Mouse (Mus musculus): ENCODE results near the gene Pde7b. TPM values are rescaled to one million over a fixed set of nuclear protein-coding genes. Genes with fewer than 3 reads are reported as not detected.

The Pde7b gene
- polyA plus RNA-seq, 1 experiment: 1.6 TPM

- no peaks in the 10 kb centered on the region for H3K4me1 ChIP-seq (replicated peaks; ENCODE audit: control insufficient read depth, insufficient read depth, low read length)
- no peaks in the 10 kb centered on the region for H3K27me3 ChIP-seq (ENCODE audit: control insufficient read depth, insufficient read depth, low read length)
- H3K4me3 ChIP-seq (ENCODE audit: control insufficient read depth, insufficient read depth, low read length): no peak overlapping the region
- H3K36me3 ChIP-seq (ENCODE audit: control insufficient read depth, insufficient read depth, low read length): no peaks in the 10 kb centered on the region
- 91% methylated on average over 9 of the region's 9 CpGs for WGBS
- no peak for TF ChIP-seq POLR2A (IDR thresholded peaks at IDR 0.05; ENCODE audit: control insufficient read depth, extremely low read depth, insufficient read depth, low read length, poor library complexity)
- no peak for TF ChIP-seq CTCF (IDR thresholded peaks at IDR 0.05; ENCODE audit: borderline replicate concordance, control insufficient read depth, extremely low read depth, insufficient read depth, low read length, poor library complexity)
- DNase-seq: no peak
- H3K27ac ChIP-seq (ENCODE audit: control insufficient read depth, insufficient read depth, low read length): no peak overlapping the region
These were observed 25.0 kb downstream of the Pde7b start for GRCm38 (mm10) chr10:20699874-20700273.

- no peak for DNase-seq
- Histone ChIP-seq H3K4me1 (replicated peaks; ENCODE audit: control insufficient read depth, insufficient read depth, low read length) (no peaks in the 10 kb centered on the region), H3K4me3 (ENCODE audit: control insufficient read depth, insufficient read depth, low read length) (no peak overlapping the region), H3K27me3 (ENCODE audit: control insufficient read depth, insufficient read depth, low read length) (no peaks in the 10 kb centered on the region), H3K27ac (ENCODE audit: control insufficient read depth, insufficient read depth, low read length) (no peak overlapping the region), H3K36me3 (ENCODE audit: control insufficient read depth, insufficient read depth, low read length) (no peaks in the 10 kb centered on the region)
- TF ChIP-seq POLR2A (IDR thresholded peaks at IDR 0.05; ENCODE audit: control insufficient read depth, extremely low read depth, insufficient read depth, low read length, poor library complexity) (no peak), CTCF (IDR thresholded peaks at IDR 0.05; ENCODE audit: borderline replicate concordance, control insufficient read depth, extremely low read depth, insufficient read depth, low read length, poor library complexity) (no peak)
- 94% methylated on average over 11 of the region's 11 CpGs for WGBS
These were observed 29.2 kb downstream of the Pde7b start for GRCm38 (mm10) chr10:20695637-20696036.

DNA sequence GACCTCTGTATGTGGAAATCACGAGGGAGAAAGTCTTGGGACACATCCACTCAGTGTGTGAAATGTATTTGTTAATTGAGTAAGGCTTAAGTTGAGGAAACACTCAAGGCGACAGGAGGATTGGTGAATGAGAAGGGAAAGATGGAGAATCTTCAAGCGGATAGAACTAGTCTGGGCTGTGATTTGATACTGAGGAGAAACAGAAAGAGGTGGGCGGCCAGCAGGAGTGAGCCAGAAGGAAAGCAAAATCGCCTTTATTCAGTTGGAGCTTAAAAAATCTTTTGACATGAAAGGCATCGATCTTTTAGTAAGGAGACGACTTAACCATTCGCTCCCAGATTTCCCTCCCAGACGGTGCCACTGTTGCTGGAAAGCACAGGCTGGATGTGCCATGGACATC, 34.9 kb downstream of the Pde7b start:
- H3K36me3 ChIP-seq (ENCODE audit: control insufficient read depth, insufficient read depth, low read length): no peaks in the 10 kb centered on the region
- no peak for TF ChIP-seq POLR2A (IDR thresholded peaks at IDR 0.05; ENCODE audit: control insufficient read depth, extremely low read depth, insufficient read depth, low read length, poor library complexity)
- no peak for TF ChIP-seq CTCF (IDR thresholded peaks at IDR 0.05; ENCODE audit: borderline replicate concordance, control insufficient read depth, extremely low read depth, insufficient read depth, low read length, poor library complexity)
- 95% methylated on average over 9 of the region's 9 CpGs for WGBS

GRCm38 (mm10) chr10:20684151-20684550, 40.7 kb downstream of the Pde7b start:
- no peak overlapping the region for H3K4me3 ChIP-seq (ENCODE audit: control insufficient read depth, insufficient read depth, low read length)
- DNase-seq: no peak
- H3K4me1 ChIP-seq (replicated peaks; ENCODE audit: control insufficient read depth, insufficient read depth, low read length): no peaks in the 10 kb centered on the region
- no peaks in the 10 kb centered on the region for H3K27me3 ChIP-seq (ENCODE audit: control insufficient read depth, insufficient read depth, low read length)
- WGBS: 95% methylated on average over 2 of the region's 2 CpGs
- H3K36me3 ChIP-seq (ENCODE audit: control insufficient read depth, insufficient read depth, low read length): no peaks in the 10 kb centered on the region
- no peak for TF ChIP-seq POLR2A (IDR thresholded peaks at IDR 0.05; ENCODE audit: control insufficient read depth, extremely low read depth, insufficient read depth, low read length, poor library complexity)
- TF ChIP-seq CTCF (IDR thresholded peaks at IDR 0.05; ENCODE audit: borderline replicate concordance, control insufficient read depth, extremely low read depth, insufficient read depth, low read length, poor library complexity): no peak
- no peak overlapping the region for H3K27ac ChIP-seq (ENCODE audit: control insufficient read depth, insufficient read depth, low read length)

More for the DNA sequence above, 34.9 kb downstream of the Pde7b start:
- H3K4me1 ChIP-seq (replicated peaks; ENCODE audit: control insufficient read depth, insufficient read depth, low read length): no peaks in the 10 kb centered on the region
- no peak for DNase-seq
- no peak overlapping the region for H3K4me3 ChIP-seq (ENCODE audit: control insufficient read depth, insufficient read depth, low read length)
- no peak overlapping the region for H3K27ac ChIP-seq (ENCODE audit: control insufficient read depth, insufficient read depth, low read length)
- H3K27me3 ChIP-seq (ENCODE audit: control insufficient read depth, insufficient read depth, low read length): no peaks in the 10 kb centered on the region

- H3K4me3 ChIP-seq (ENCODE audit: control insufficient read depth, insufficient read depth, low read length): no peak overlapping the region
- no peak overlapping the region for H3K27ac ChIP-seq (ENCODE audit: control insufficient read depth, insufficient read depth, low read length)
- DNase-seq: no peak
- WGBS: 95% methylated on average over 3 of the region's 3 CpGs
- H3K4me1 ChIP-seq (replicated peaks; ENCODE audit: control insufficient read depth, insufficient read depth, low read length): no peaks in the 10 kb centered on the region
- no peaks in the 10 kb centered on the region for H3K27me3 ChIP-seq (ENCODE audit: control insufficient read depth, insufficient read depth, low read length)
- TF ChIP-seq POLR2A (IDR thresholded peaks at IDR 0.05; ENCODE audit: control insufficient read depth, extremely low read depth, insufficient read depth, low read length, poor library complexity): no peak
- no peak for TF ChIP-seq CTCF (IDR thresholded peaks at IDR 0.05; ENCODE audit: borderline replicate concordance, control insufficient read depth, extremely low read depth, insufficient read depth, low read length, poor library complexity)
- H3K36me3 ChIP-seq (ENCODE audit: control insufficient read depth, insufficient read depth, low read length): no peaks in the 10 kb centered on the region
These were observed 43.9 kb downstream of the Pde7b start for GRCm38 (mm10) chr10:20680986-20681385.

- Histone ChIP-seq H3K27me3 (ENCODE audit: control insufficient read depth, insufficient read depth, low read length) (no peaks in the 10 kb centered on the region), H3K27ac (ENCODE audit: control insufficient read depth, insufficient read depth, low read length) (no peak overlapping the region), H3K4me3 (ENCODE audit: control insufficient read depth, insufficient read depth, low read length) (no peak overlapping the region), H3K36me3 (ENCODE audit: control insufficient read depth, insufficient read depth, low read length) (no peaks in the 10 kb centered on the region), H3K4me1 (replicated peaks; ENCODE audit: control insufficient read depth, insufficient read depth, low read length) (no peaks in the 10 kb centered on the region)
- WGBS: 90% methylated on average over 3 of the region's 3 CpGs
- DNase-seq: no peak
- TF ChIP-seq CTCF (IDR thresholded peaks at IDR 0.05; ENCODE audit: borderline replicate concordance, control insufficient read depth, extremely low read depth, insufficient read depth, low read length, poor library complexity): no peak
- no peak for TF ChIP-seq POLR2A (IDR thresholded peaks at IDR 0.05; ENCODE audit: control insufficient read depth, extremely low read depth, insufficient read depth, low read length, poor library complexity)
These were observed 49.6 kb downstream of the Pde7b start for GRCm38 (mm10) chr10:20675321-20675720.

GRCm38 (mm10) chr10:20673798-20674197, 51.1 kb downstream of the Pde7b start:
- H3K27me3 ChIP-seq (ENCODE audit: control insufficient read depth, insufficient read depth, low read length): no peaks in the 10 kb centered on the region
- no peak overlapping the region for H3K27ac ChIP-seq (ENCODE audit: control insufficient read depth, insufficient read depth, low read length)
- H3K4me3 ChIP-seq (ENCODE audit: control insufficient read depth, insufficient read depth, low read length): no peak overlapping the region
- no peaks in the 10 kb centered on the region for H3K36me3 ChIP-seq (ENCODE audit: control insufficient read depth, insufficient read depth, low read length)
- DNase-seq: no peak
- 87% methylated on average over 4 of the region's 4 CpGs for WGBS
- H3K4me1 ChIP-seq (replicated peaks; ENCODE audit: control insufficient read depth, insufficient read depth, low read length): no peaks in the 10 kb centered on the region
- TF ChIP-seq CTCF (IDR thresholded peaks at IDR 0.05; ENCODE audit: borderline replicate concordance, control insufficient read depth, extremely low read depth, insufficient read depth, low read length, poor library complexity): no peak
- no peak for TF ChIP-seq POLR2A (IDR thresholded peaks at IDR 0.05; ENCODE audit: control insufficient read depth, extremely low read depth, insufficient read depth, low read length, poor library complexity)

All from thymus, adult 2 months (tissue).